Comparison of ENCODE assay signal across 9 mouse cellular contexts in the genomic region with DNA sequence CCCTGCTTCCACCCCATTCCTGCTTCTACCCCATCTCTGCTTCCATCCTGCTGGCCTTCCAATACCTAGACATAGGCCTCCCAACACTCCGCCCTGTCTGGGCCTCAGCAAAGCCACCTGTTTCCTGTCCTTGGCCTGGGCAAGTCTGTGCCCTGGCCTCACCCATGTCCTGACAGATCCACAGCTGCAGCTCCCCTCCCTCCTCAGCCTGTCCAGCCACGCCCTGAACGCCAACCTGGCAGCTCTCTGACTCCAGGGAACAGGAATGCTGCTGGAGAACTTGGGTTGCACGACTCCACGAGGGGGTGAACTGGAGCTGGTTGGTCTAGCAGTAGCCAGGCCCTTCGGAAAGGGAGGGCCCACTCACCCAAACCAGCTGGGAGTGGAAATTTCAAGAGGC.
DNase-seq lines count a peak whose midpoint lies in the region; ATAC-seq and TF ChIP-seq lines count a peak whose summit lies in the region.
"Had no signal": no experiment of that assay in that cellular context is flagged by ENCODE, and none has a peak within 500 bp of the region (broad histone marks: within the 10 kb centered on the region; RNA-seq: fewer than 3 reads in every experiment).

No protein-coding gene starts in this region.

- no peaks in the 10 kb centered on the region for H3K79me3 ChIP-seq in C2C12 (ENCODE audit: low read depth)

- ATAC-seq in embryonic facial prominence, embryonic 14.5 days (ENCODE audit: low read depth) = peak; percentile 77
- peak; percentile 96 for ATAC-seq in intestine, postnatal 0 days
- no peak for ATAC-seq in megakaryocyte-erythroid progenitor cell, adult 5-6 weeks (replicated peaks; ENCODE audit: low FRiP score, low TSS enrichment, poor library complexity, severe bottlenecking)

- no peak overlapping the region for H3K4me2 ChIP-seq in embryonic facial prominence, embryonic 14.5 days (ENCODE audit: low read depth, low read length)
- no peak overlapping the region for H3K4me2 ChIP-seq in intestine, postnatal 0 days (replicated peaks; ENCODE audit: low read depth)

- peak; percentile 53 for TF ChIP-seq CTCF in C2C12 (IDR thresholded peaks at IDR 0.05; ENCODE audit: control insufficient read depth, insufficient read depth, insufficient read length)
- TF ChIP-seq CTCF in intestine, postnatal 0 days (IDR thresholded peaks at IDR 0.05; ENCODE audit: low read depth) = peak; percentile 68

- no peaks in the 10 kb centered on the region for H3K4me1 ChIP-seq in embryonic facial prominence, embryonic 14.5 days (ENCODE audit: control insufficient read depth, insufficient read depth, low read length)
- no peaks in the 10 kb centered on the region; the same call in 1 of the 2 replicates for H3K4me1 ChIP-seq in intestine, postnatal 0 days (replicated peaks; ENCODE audit: control insufficient read depth, insufficient read depth, low read length)

- no peak overlapping the region for H3K9ac ChIP-seq in embryonic facial prominence, embryonic 14.5 days (ENCODE audit: low read depth, low read length)
- H3K9ac ChIP-seq in intestine, postnatal 0 days (ENCODE audit: low read depth, low read length) = no peak overlapping the region

- H3K27ac ChIP-seq in embryonic facial prominence, embryonic 14.5 days (replicated peaks; ENCODE audit: low read depth, low read length) = no peak overlapping the region
- H3K27ac ChIP-seq in intestine, postnatal 0 days (ENCODE audit: low read depth, low read length) = peak overlapping the region; percentile 94
- H3K27ac ChIP-seq: macrophage had no signal

- H3K36me3 ChIP-seq in C2C12 (ENCODE audit: control insufficient read depth, insufficient read depth) = no peaks in the 10 kb centered on the region
- no peaks in the 10 kb centered on the region for H3K36me3 ChIP-seq in embryonic facial prominence, embryonic 14.5 days (ENCODE audit: control insufficient read depth, insufficient read depth, low read length)
- no peaks in the 10 kb centered on the region for H3K36me3 ChIP-seq in intestine, postnatal 0 days (ENCODE audit: control insufficient read depth, insufficient read depth)

- no peaks in the 10 kb centered on the region for H3K9me3 ChIP-seq in embryonic facial prominence, embryonic 14.5 days (ENCODE audit: control insufficient read depth, low read length)
- H3K9me3 ChIP-seq in intestine, postnatal 0 days (ENCODE audit: control insufficient read depth) = no peaks in the 10 kb centered on the region

- H3ac ChIP-seq in C2C12 (ENCODE audit: control insufficient read depth, insufficient read length, low read depth) = no peak overlapping the region

- H3K27me3 ChIP-seq in C2C12 (ENCODE audit: control insufficient read depth, insufficient read depth, insufficient read length) = no peaks in the 10 kb centered on the region
- no peaks in the 10 kb centered on the region for H3K27me3 ChIP-seq in embryonic facial prominence, embryonic 14.5 days (replicated peaks; ENCODE audit: control insufficient read depth, insufficient read depth, low read length)
- no peaks in the 10 kb centered on the region for H3K27me3 ChIP-seq in intestine, postnatal 0 days (replicated peaks; ENCODE audit: control insufficient read depth, insufficient read depth, low read length)

- WGBS in embryonic facial prominence, embryonic 14.5 days = 53% methylated on average over 6 of the region's 6 CpGs
- WGBS in intestine, postnatal 0 days = 23% methylated on average over 6 of the region's 6 CpGs

- no peak overlapping the region for H3K4me3 ChIP-seq in C2C12 (ENCODE audit: insufficient read depth, poor library complexity, severe bottlenecking)
- H3K4me3 ChIP-seq in embryonic facial prominence, embryonic 14.5 days (ENCODE audit: low read depth, low read length) = no peak overlapping the region
- no peak overlapping the region for H3K4me3 ChIP-seq in intestine, postnatal 0 days (ENCODE audit: low read depth, low read length)

- DNase-seq in embryonic facial prominence, embryonic 14.5 days (ENCODE audit: low spot score) = peak; percentile 73
- DNase-seq in lung, adult 18-20 months = peak; percentile 84 to 90
- DNase-seq in ovary, postnatal 14 days (ENCODE audit: low spot score) = no peak
- no peak for DNase-seq in testis, postnatal 14 days (ENCODE audit: low spot score)
- DNase-seq in left cerebral cortex, adult 18-20 months (ENCODE audit: low spot score in 2 of 2) = no peak

- no peaks in the 10 kb centered on the region for H3K79me2 ChIP-seq in C2C12 (ENCODE audit: control insufficient read depth, insufficient read depth)

TF ChIP-seq in C2C12, 6 proteins besides CTCF, POLR2A, EP300 and RAD21:
- TF ChIP-seq FOSL1 (IDR thresholded peaks at IDR 0.05; ENCODE audit: insufficient read depth, low read length, poor library complexity, severe bottlenecking) (no peak), MYOG (IDR thresholded peaks at IDR 0.05; ENCODE audit: control insufficient read depth, extremely low read depth, insufficient read length) (no peak), CEBPB (IDR thresholded peaks at IDR 0.05; ENCODE audit: low read depth) (no peak), USF1 (IDR thresholded peaks at IDR 0.05; ENCODE audit: low read depth) (no peak), MYOD1 (IDR thresholded peaks at IDR 0.05; ENCODE audit: control insufficient read depth, insufficient read length, low read depth) (peak; percentile 88), MAX (IDR thresholded peaks at IDR 0.05) (peak; percentile 82)

Comparison
In these comparisons a context has a peak if more than half of its experiments do, and no peak if none do; other contexts are left out.
1. DNase-seq: peak in embryonic facial prominence, embryonic 14.5 days (single experiment) and lung, adult 18-20 months (2 of 2); none in ovary, postnatal 14 days (single experiment), testis, postnatal 14 days (single experiment) and left cerebral cortex, adult 18-20 months (0 of 2).